Mouse (Mus musculus) erythroblast, embryonic 14.5 days (primary cell): Measurements from ENCODE around the gene Gjb5.

ENCODE experiments used
- GATA1 ChIP-seq: IDR thresholded peaks from 2 replicates; pipeline ENCODE4 v1.6.1; 2012; ENCODE audit warnings: low read length, inconsistent platforms, mixed read lengths
- TAL1 ChIP-seq: IDR thresholded peaks from 3 replicates; pipeline ENCODE4 v1.6.1; 2012; ENCODE audit warnings: low read length, inconsistent platforms, mixed read lengths

- TF ChIP-seq TAL1 = no peak
- TF ChIP-seq GATA1 = no peak
Observed at GRCm38 (mm10) chr4:127324759-127325158, 33.2 kb downstream of the Gjb5 start.
